Comparison of ENCODE assay signal across 20 mouse cellular contexts in genomic region chr5:15849520-15849919, GRCm38 (mm10).
"Had no signal": no experiment of that assay in that cellular context is flagged by ENCODE, and none has a peak within 500 bp of the region (broad histone marks: within the 10 kb centered on the region; RNA-seq: fewer than 3 reads in every experiment).

No protein-coding gene starts in this region.

- H3K9ac ChIP-seq: limb, embryonic 13.5 days; liver, embryonic 12.5 days; liver, embryonic 15.5 days; lung, embryonic 15.5 days; stomach, embryonic 15.5 days had no signal

- ATAC-seq: intestine, postnatal 0 days; liver, embryonic 12.5 days had no signal

- DNase-seq: kidney, adult 2 months; kidney, postnatal 25 days; layer of hippocampus, adult 9-11 months; liver; lung, adult 18-20 months; lung, postnatal 10 days; lung, postnatal 36 days; spleen, adult 18-20 months; thymus, postnatal 25 days had no signal

- H3K36me3 ChIP-seq: limb, embryonic 10.5 days; limb, embryonic 13.5 days; liver, embryonic 12.5 days; liver, embryonic 15.5 days; lung, embryonic 15.5 days; stomach, embryonic 15.5 days had no signal

- H3K9me3 ChIP-seq: limb, embryonic 10.5 days; limb, embryonic 13.5 days; liver, embryonic 12.5 days; liver, embryonic 15.5 days; lung, embryonic 15.5 days; stomach, embryonic 15.5 days had no signal

- H3K4me3 ChIP-seq: layer of hippocampus, adult 2 months; limb, embryonic 10.5 days; limb, embryonic 13.5 days; liver, embryonic 12.5 days; liver, embryonic 15.5 days; lung, embryonic 15.5 days; megakaryocyte, embryonic 14.5 days; stomach, embryonic 15.5 days had no signal

- H3K27ac ChIP-seq: kidney, postnatal 0 days; layer of hippocampus, adult 2 months; limb, embryonic 10.5 days; limb, embryonic 13.5 days; liver, embryonic 12.5 days; liver, embryonic 15.5 days; lung, embryonic 15.5 days; stomach, embryonic 15.5 days had no signal

- H3K4me2 ChIP-seq: limb, embryonic 13.5 days; liver, embryonic 12.5 days; liver, embryonic 15.5 days; lung, embryonic 15.5 days; midbrain, embryonic 11.5 days; stomach, embryonic 15.5 days had no signal

- H3K27me3 ChIP-seq: limb, embryonic 13.5 days; liver, embryonic 12.5 days; liver, embryonic 15.5 days; lung, embryonic 15.5 days; megakaryocyte, embryonic 14.5 days; stomach, embryonic 15.5 days had no signal

- H3K4me1 ChIP-seq: liver, embryonic 12.5 days; liver, embryonic 15.5 days; lung, embryonic 15.5 days; megakaryocyte, embryonic 14.5 days; stomach, embryonic 15.5 days had no signal
